Mouse (Mus musculus): ENCODE data around the gene Trp53i13.

Trp53i13 gene

DNA sequence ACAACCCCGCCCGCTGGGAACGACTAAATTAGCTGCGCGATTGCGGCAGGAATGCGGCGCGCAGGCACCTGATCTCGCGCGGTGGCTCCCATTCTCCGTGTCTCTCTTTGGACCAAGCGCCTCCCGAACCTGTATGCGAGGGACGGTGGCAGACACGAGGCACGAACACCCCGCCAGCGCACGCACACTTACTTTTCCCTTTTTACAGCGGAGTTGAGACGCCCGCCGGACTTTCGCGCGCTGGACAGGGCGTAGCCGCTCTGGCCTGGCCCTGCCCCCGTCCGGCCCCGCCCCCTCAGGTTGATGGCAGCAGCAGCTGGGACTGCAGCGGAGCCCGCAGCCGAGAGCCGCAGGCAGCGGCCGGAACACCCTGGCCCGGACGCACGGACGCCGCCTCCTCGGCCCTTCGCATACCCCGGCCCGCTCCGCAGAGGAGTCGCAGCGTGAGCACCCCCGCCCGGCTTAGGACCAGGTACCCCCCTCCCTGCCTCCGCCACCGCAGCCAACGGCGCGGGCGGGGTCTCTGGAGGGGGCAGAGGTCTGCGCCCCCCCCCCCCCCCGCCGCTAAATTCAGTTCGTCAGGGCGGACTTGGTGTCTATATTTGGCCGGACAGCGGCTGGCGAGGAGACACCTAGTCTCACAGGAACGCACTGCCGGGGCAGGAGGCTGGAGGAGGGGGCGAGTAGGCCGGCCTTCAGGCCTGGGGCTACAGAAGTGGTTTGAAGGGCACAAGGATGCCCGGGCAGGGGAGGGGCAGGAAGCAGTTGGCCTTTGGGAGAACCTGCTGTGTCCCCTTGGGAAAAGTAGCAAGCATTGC is 53.3 kb downstream of the Trp53i13 start, which contains the start of gene Coro6:
Gene Coro6 (plus strand): TSS at position 129 of the 818 bp plus-strand sequence.
- DNase-seq (ENCODE audit: low spot score): peak; percentile 72

DNA sequence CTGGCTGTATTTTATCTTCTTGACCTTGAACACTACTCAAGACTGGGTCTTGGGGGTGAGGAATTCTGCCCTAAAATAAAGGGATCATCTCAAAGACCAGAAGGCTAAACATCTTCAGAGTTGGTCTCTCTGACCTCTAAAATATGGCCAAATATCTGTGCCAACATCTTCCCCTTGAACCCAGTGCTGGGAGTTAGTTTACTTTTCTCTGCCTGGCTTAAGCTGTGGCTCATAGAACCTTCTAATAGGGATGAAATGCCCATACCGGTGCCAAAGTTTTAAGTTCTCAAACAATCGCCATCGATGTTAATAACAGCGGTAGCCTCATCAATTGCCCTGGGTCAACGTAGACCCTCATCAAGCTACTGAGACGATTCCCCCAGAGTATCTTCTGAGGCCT is 53.9 kb downstream of the Trp53i13 start:
- DNase-seq (ENCODE audit: low spot score): no peak
